Mouse (Mus musculus) brain, embryonic 18.5 days (tissue): ENCODE results near the gene Olfr573-ps1.

Experiments
- DNase-seq: peaks from one replicate; pipeline ENCODE4 v3.0.0-alpha.2; 2012; ENCODE audit warnings: low read depth, low spot score

The Olfr573-ps1 gene

DNA sequence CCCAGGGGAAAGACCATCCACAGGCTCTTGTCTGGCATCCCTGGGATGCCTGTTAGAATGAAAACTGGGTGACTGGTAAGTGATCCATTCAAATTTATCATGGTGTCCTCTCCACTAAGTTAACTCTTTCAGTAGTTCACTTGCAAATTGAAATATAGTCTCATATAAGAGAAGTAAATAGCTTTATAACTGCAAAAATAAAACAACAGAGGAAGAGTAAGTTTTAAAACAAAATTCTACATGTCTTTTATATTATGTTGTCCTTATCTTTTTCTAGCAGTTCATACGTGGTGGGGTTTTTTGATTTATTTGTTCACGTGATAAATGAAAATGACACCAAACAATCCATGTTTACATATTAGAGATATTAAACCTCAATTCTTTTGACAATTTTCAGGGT, at the start of gene Olfr573-ps1:
Olfr573-ps1 (minus strand) TSS at position 101 of the 400 bp plus-strand sequence.
- DNase-seq, result no peak

DNA sequence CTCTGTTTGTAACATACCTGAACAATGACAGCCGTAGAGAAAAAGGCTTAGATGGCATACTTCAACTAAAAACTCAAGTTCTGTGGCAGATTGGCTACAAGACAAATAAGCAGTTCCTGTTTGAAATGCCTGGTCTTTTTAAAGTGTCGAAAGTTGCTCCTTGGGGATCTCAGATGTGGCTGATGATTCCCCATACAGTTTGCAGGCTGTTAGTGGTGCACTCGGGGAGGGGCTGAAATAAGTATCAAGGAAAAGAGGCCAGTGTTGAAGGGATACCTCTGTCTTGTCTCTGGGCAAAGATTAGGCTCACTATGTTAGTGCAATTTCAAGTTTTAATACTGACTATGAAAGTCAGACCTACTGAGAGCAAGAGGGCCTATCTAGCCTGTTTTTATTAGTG, 46.8 kb upstream of the Olfr573-ps1 start, which contains the start of gene Olfr578:
Olfr578 (minus strand) TSS at position 101 of the 400 bp plus-strand sequence.
- no peak for DNase-seq

DNA sequence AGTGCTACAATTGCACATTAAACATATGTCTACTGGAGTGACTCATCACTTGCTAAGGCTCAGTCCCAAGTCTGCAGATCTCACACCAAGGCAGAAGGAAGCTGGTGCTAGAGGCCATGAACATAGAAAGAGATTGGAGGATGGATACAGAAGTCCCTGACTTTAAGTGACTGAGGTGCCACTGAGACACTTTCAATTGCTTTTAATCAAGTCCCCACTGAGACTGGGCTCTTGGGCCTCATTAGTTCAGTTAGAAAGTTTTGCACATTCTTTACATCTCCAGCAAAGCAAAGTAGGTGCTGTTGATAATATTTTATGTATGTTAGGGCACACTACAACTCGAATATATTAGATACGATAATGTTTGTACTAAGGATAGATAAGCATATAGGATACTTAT, 33.5 kb upstream of the Olfr573-ps1 start, which contains the start of gene Olfr577:
Olfr577 (minus strand) TSS at position 101 of the 400 bp plus-strand sequence.
- no peak for DNase-seq

DNA sequence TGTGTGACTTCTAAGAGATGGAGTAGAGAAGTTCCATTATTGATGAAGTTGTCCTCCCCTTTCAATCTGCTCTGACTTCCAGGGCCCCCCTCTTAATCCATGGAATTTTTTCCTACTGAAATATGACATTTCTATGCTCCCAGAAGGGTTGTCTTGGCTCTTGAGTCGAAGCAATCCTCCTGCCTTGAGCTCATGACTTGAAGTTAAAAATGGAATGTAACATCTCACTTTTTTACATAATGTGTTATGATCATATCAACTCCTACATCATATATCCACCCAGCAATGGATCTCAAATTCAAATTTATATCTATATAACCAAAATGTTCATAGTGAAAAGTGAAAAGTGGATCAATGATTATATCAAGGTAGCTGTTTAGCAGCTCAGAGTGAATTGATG, 32.0 kb upstream of the Olfr573-ps1 start:
- no peak for DNase-seq

DNA sequence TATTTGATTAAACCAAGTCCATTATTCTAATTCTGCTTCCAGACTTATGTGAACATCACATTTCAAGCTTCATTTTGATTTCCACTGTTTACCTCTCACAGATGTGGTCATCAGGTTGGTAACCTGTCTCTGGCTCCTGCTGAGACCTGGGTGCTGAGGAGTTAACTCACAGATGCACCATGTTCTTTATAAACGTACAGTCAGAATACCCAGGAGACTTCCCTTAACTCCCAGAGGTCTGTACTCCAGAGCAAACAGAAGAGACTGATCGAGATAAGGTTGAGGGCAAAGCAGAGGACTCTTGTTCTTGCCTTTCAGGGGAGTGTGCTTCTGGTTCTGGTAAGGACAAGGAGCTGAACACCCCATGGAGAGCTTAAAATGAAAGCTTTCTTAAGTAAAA, 20.0 kb upstream of the Olfr573-ps1 start, which contains the start of gene Olfr576:
Olfr576 (plus strand) TSS at position 301 of the 400 bp plus-strand sequence.
- no peak for DNase-seq

DNA sequence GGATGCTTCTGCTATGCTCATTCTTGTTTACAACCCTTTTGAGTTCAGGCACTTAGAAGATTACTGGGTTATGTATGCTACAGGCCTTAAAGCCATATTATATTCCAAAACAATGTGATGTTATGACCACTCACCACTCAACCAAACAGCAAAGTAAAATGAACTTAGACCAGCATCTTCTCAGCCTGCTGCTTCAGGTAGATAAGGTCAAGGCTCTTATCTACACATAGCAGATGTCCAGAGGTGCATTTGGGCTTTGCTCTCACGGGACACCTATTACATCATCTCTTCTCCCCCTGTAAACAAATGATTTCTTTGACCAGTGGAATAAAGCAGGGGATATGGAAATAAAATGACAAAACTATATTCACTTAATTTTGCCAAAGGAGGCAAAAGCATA, 16.2 kb upstream of the Olfr573-ps1 start, which contains the start of gene Olfr575:
Olfr575 (minus strand) TSS at position 183 of the 400 bp plus-strand sequence.
- DNase-seq, result no peak

DNA sequence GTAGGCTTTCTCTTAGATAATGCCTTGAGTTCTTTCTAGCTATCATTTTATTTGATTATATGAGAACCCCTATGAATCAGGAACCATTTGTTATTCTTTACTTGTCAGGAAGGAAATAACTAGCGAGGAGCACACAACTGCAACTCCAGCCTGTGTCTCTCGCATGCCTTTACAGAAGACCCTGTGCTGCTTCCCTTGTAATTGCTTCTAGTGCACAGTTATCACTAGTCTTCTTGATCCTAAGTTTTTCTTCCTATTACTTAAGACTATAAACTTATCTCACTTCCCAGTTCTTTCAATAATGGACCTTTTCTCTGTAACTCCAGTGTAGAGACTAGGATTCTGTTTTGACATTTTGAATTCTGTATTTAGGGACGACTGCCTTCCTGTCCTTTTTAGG, 15.8 kb upstream of the Olfr573-ps1 start:
- DNase-seq, result no peak

DNA sequence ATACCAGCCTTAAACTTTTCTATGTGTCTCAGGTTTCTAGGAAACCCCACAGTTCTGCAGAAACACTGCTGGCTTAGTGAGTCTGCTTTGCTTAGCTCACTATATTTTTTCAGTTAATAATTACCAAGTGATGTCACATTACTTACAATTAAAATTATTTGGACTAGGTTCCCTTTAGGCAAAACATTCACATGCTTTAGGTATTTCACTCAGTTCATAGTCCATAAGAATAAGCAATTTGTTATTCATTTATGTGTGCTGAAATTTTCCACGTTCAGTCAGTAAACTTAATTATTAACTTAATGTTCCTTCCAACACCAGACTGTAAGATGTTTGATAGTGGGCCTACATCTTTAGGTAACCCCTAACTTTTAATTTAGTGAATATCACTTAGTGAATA, 8.4 kb upstream of the Olfr573-ps1 start:
- no peak for DNase-seq

DNA sequence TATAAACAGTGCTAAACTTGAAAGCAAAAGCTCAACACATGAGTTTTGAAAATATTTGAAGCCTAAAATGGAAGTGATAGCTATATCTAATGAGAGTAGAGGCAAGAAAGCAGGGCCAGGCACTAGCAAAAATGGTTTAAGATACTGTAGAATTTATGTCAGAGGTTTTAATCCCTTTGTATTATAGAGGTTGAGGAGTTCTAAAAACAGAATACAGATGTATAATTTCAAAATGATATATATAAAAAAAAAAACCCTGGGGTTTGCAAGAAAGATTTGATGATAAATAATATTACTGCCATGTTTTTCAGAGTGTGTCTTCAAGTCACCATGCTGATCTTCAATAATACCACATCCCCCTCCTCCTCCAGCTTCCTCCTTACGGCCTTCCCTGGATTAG, 5.8 kb upstream of the Olfr573-ps1 start, which contains the start of gene Olfr574:
Olfr574 (plus strand) TSS at position 301 of the 400 bp plus-strand sequence.
- DNase-seq, result no peak

DNA sequence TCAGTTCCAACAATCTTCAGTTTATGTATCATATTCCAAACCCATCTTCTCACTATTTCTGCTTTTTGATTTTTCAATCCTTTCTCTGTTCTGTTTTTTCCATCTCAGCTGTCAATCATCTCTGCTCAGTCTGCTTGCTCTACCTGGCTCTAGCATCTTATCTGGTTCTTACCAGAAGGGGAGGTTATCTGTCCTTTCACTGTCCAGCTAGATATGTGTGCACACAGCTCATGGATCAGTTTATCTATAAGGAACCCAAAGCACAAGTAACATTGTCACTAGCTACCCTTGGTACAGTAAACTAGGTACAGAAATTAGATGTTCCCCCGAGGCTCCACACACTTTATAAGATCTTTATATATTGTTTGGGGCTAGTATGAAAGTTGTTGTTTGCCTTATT, 1.0 kb upstream of the Olfr573-ps1 start:
- DNase-seq, result no peak

DNA sequence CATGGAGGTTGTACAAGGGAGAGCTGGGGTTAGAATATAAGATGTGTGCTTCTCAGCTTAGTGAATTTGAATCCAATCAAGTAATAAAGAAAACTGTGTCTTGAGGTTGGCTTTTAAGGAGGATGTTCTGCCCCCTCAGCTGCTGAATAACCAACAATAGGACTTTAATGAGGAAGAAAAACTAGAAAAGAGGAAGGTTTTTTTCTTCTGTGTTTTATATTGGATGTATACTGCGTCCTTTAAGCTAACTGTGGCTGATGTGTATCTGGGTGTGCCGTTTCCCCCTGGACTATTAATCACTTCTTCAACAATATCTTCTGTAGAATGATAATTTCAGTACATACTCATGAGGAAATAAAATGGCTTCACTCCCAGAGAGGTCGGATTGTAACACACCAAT, 15.3 kb downstream of the Olfr573-ps1 start:
- no peak for DNase-seq

DNA sequence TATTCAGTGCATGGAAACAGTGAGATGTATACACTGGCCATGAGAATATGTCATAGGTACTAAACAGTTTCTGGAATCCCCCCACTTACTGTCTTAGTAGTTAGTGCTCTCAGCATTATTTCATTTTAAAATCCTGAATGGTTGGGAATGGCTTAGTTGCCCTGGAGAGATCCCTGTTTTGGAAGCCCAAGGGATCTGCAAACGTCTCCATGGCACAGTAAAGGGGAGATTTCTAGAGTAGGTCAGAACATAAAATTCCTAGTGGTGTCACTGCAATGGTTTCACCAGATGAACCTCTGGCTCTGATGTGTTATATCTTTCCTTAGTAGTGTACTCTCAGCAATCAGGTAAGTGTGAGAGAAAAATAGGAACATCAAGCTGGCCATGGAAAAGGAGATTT, 18.3 kb downstream of the Olfr573-ps1 start, which contains the start of gene Olfr572:
Olfr572 (plus strand) TSS at position 301 of the 400 bp plus-strand sequence.
- no peak for DNase-seq

DNA sequence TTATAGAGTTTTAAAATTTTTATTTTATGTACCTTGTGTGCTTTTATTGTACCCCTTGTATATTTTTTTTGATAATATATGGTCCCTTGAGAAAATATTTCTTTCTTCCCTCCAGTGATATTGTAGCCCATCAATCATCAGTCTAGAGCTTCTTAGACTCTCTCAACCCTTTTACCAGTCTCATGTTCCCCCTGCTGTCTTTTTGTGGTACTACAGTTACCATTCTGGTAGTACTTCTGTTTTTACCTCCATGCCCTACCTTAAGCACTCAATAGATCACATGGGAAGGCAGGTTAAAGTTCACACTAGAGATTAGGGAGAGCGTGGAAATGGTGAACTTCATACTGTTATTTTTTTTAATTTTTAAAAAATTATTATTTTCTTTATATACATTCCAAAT, 22.7 kb downstream of the Olfr573-ps1 start:
- DNase-seq, result peak; percentile 10

DNA sequence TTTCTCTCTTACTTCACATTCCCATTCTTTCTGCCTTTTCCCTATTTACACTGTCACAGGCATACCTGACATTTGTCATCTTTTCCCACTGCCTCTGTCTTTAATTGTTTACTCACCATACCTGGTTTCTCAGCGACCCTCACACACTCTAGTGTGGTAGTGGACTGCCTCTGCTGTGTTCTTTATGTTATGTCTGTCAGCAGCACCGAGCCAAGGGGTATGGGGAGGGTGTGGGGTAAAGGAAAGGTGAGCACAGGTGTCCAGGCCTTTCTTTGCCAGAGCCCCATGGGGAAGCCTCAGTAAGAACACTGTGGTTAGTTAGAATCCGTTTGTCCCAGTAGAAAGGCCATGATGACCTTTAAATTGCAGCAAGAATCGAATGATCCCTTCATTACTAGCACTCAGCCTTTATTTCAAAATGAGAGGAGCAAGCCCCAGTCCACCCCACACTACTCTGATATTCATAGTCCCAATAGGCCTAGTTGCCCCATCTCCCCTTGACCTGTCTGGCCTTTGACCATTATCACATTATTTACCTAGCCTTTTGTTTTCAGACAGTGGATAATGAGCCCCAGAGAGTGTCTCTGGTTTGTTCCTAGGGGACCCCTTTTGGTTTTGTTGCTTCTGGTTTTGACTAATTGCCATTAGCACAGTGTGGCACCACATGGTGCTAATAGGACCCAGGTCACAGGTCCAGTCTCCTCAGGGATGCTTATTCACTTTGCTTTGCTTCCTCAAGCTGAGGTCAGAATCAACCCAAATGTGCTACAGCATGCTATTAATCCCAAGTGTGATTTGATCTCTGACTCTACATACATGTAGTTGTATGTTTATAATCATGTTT, 25.1 kb downstream of the Olfr573-ps1 start, which contains the start of gene Olfr571:
Olfr571 (minus strand) TSS at position 505 of the 844 bp plus-strand sequence.
- DNase-seq, result no peak

DNA sequence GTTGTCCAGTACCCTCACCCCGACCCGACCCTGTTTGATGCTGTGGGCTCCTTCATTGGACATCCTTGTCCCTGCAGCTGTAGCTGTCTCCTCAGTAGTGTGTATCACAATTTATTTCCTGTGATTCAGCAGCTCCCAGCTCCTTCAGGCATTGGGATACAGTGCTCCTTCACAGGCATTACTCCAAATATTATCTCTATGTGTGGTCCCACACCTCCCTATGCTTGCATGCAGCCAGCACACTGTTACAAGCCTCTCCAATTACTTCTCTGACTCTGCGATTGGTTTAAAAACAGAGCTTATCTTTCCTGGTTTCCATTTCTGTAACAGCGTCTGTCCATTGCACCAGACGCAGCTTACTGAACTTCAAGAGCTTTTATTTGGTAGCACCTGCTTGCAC, 26.0 kb downstream of the Olfr573-ps1 start:
- no peak for DNase-seq

DNA sequence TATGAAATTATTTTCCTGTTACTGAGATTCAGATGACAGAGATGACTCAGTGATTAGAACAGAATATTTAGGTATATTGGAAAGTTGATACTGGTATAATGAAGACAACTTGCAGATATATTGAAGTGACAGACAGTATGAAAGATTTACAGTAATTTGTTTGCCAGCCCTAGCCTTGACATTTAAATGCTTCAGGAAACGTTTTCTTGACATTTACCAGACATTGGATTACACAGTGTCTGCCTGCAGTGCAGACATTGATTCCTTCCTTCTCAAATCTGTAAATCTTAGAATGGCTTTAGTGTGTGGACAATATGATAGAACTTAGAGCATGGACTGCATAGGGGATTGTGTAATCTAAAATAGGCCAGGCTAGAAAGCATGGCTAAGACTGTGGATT, 27.1 kb downstream of the Olfr573-ps1 start:
- no peak for DNase-seq
